Mouse (Mus musculus): ENCODE measurements at regions not wholly inside any gene's neighbourhood (a gene's known extent, or its start where the extent isn't known, plus 50 kb on each side); places are given as distances from the start of the nearest gene placed in this dataset.
A peak's percentile ranks its signal among the peaks of the same experiment; 100 is the strongest.

- no peak for DNase-seq (ENCODE audit: low spot score in 2 of 2)
Measured at GRCm38 (mm10) chr1:35782668-35783067, 285.5 kb upstream of the Hs6st1 start.

- DNase-seq (ENCODE audit: low spot score in 2 of 2): no peak
Measured at GRCm38 (mm10) chr1:35783427-35783826, 284.8 kb upstream of the Hs6st1 start.

- no peak for DNase-seq (ENCODE audit: low spot score in 2 of 2)
Measured at GRCm38 (mm10) chr1:35786241-35786640, 282.0 kb upstream of the Hs6st1 start.

GRCm38 (mm10) chr1:35786668-35787213 lies 281.5 kb upstream of the Hs6st1 start:
- no peak for DNase-seq (ENCODE audit: low spot score in 2 of 2)

- DNase-seq (ENCODE audit: low spot score in 2 of 2): no peak
Measured at GRCm38 (mm10) chr1:35797064-35797463, 271.1 kb upstream of the Hs6st1 start.

- no peak for DNase-seq (ENCODE audit: low spot score in 2 of 2)
Measured at GRCm38 (mm10) chr1:35797526-35797925, 270.7 kb upstream of the Hs6st1 start.

- DNase-seq (ENCODE audit: low spot score in 2 of 2): no peak
Measured at GRCm38 (mm10) chr1:35805546-35805945, 262.7 kb upstream of the Hs6st1 start.

- no peak for DNase-seq (ENCODE audit: low spot score in 2 of 2)
Measured at GRCm38 (mm10) chr1:35806329-35806728, 261.9 kb upstream of the Hs6st1 start.

- no peak for DNase-seq (ENCODE audit: low spot score in 2 of 2)
Measured at GRCm38 (mm10) chr1:35806731-35807130, 261.5 kb upstream of the Hs6st1 start.

- DNase-seq (ENCODE audit: low spot score in 2 of 2): no peak
Measured at GRCm38 (mm10) chr1:35808894-35809293, 259.3 kb upstream of the Hs6st1 start.

- no peak for DNase-seq (ENCODE audit: low spot score in 2 of 2)
Measured at GRCm38 (mm10) chr1:35809341-35809740, 258.9 kb upstream of the Hs6st1 start.

GRCm38 (mm10) chr1:35810571-35811342 lies 257.4 kb upstream of the Hs6st1 start:
- no peak for DNase-seq (ENCODE audit: low spot score in 2 of 2)

- DNase-seq (ENCODE audit: low spot score in 2 of 2): no peak
Measured at GRCm38 (mm10) chr1:35811380-35811779, 256.8 kb upstream of the Hs6st1 start.

- DNase-seq (ENCODE audit: low spot score in 2 of 2): no peak
Measured at GRCm38 (mm10) chr1:35811795-35812194, 256.4 kb upstream of the Hs6st1 start.

GRCm38 (mm10) chr1:35813625-35814024 lies 254.6 kb upstream of the Hs6st1 start:
- no peak for DNase-seq (ENCODE audit: low spot score in 2 of 2)

- no peak for DNase-seq (ENCODE audit: low spot score in 2 of 2)
Measured at GRCm38 (mm10) chr1:35814207-35814606, 254.0 kb upstream of the Hs6st1 start.

- DNase-seq (ENCODE audit: low spot score in 2 of 2): no peak
Measured at GRCm38 (mm10) chr1:35814751-35815150, 253.4 kb upstream of the Hs6st1 start.

GRCm38 (mm10) chr1:35821791-35822190 lies 246.4 kb upstream of the Hs6st1 start:
- no peak for DNase-seq (ENCODE audit: low spot score in 2 of 2)

GRCm38 (mm10) chr1:35822376-35823202 lies 245.6 kb upstream of the Hs6st1 start:
- DNase-seq (ENCODE audit: low spot score in 2 of 2): no peak

- DNase-seq (ENCODE audit: low spot score in 2 of 2): no peak
Measured at GRCm38 (mm10) chr1:35823496-35823895, 244.7 kb upstream of the Hs6st1 start.

GRCm38 (mm10) chr1:35823981-35824880 lies 244.0 kb upstream of the Hs6st1 start:
- DNase-seq (ENCODE audit: low spot score in 2 of 2): peak in 1 of 2 experiments; percentile 36

All from left cerebral cortex, adult 8-10 months (tissue).